Mouse (Mus musculus) forebrain, embryonic 14.5 days (tissue): ENCODE results near the gene Serpinb6a. TPM values are rescaled to one million over a fixed set of nuclear protein-coding genes. Genes with fewer than 3 reads are reported as not detected.
A peak's percentile ranks its signal among the peaks of the same experiment; 100 is the strongest.
"Not testable (repeated sequence)": the region's sequence is repeated elsewhere in the genome, so short reads cannot be mapped to it uniquely, and the experiment has no call there.

Source experiments
- ATAC-seq: fragments of 200-750 bp; cut with Nextera tagmentation; 2 replicates; pipeline ENCODE4 v1.8.0; 2017; ENCODE audit warnings: mild to moderate bottlenecking, moderate library complexity
- DNase-seq: peaks from one replicate; pipeline ENCODE4 v3.0.0-alpha.2; 2015; ENCODE audit warnings: low spot score
- H3K27ac ChIP-seq: fragments of 300-500 bp; sonication (generic); 2 replicates; pipeline ENCODE4 v1.5.1; 2014; ENCODE audit warnings: low read depth, mild to moderate bottlenecking, control low read depth, low read length, moderate library complexity
- H3K27me3 ChIP-seq: fragments of 300-500 bp; sonication (generic); replicated peaks from 2 replicates; pipeline ENCODE4 v1.6.1; 2014; ENCODE audit warnings: low read length, control low read depth, mixed read lengths; ENCODE audit not compliant: control insufficient read depth, insufficient read depth
- H3K36me3 ChIP-seq: fragments of 300-500 bp; sonication (generic); 2 replicates; pipeline ENCODE4 v1.6.1; 2014; ENCODE audit warnings: low read length, control low read depth; ENCODE audit not compliant: control insufficient read depth, insufficient read depth
- H3K4me1 ChIP-seq: fragments of 300-500 bp; sonication (generic); 2 replicates; pipeline ENCODE4 v1.6.1; 2014; ENCODE audit warnings: antibody characterized with exemption, low read length, control low read depth; ENCODE audit not compliant: control insufficient read depth, insufficient read depth
- H3K4me2 ChIP-seq: fragments of 300-500 bp; sonication (generic); 2 replicates; pipeline ENCODE4 v1.6.1; 2014; ENCODE audit warnings: mild to moderate bottlenecking, control low read depth, low read length
- H3K4me3 ChIP-seq: fragments of 300-500 bp; sonication (generic); 2 replicates; pipeline ENCODE4 v1.5.1; 2014; ENCODE audit warnings: low read depth, low read length, control low read depth
- H3K9ac ChIP-seq: fragments of 300-500 bp; sonication (generic); 2 replicates; pipeline ENCODE4 v1.6.1; 2014; ENCODE audit warnings: mild to moderate bottlenecking, low read length, control low read depth, moderate library complexity
- H3K9me3 ChIP-seq: fragments of 300-500 bp; sonication (generic); replicated peaks from 2 replicates; pipeline ENCODE4 v1.6.1; 2016; ENCODE audit warnings: low read length, control low read depth, mixed read lengths; ENCODE audit not compliant: control insufficient read depth
- WGBS: fragments of 180-500 bp; shearing (Covaris S2); extraction: QIAGEN DNeasy Blood & Tissue Kit; methylation state at CpG from one replicate; pipeline ENCODE4 v1.1.7; 2014; 5-methylcytosine and 5-hydroxymethylcytosine counted together
- polyA plus RNA-seq: library from polyadenylated mRNA; unstranded; fragments of >200 nt; fragmentation: Nextera tagmentation; extraction: Ambion mirVana; gene quantifications from 2 replicates; pipeline ENCODE4 v1.2.1, GENCODE M21; 2014

Serpinb6a gene
- polyA plus RNA-seq, 1 experiment from 2014 or later, result 43.1 TPM

DNA sequence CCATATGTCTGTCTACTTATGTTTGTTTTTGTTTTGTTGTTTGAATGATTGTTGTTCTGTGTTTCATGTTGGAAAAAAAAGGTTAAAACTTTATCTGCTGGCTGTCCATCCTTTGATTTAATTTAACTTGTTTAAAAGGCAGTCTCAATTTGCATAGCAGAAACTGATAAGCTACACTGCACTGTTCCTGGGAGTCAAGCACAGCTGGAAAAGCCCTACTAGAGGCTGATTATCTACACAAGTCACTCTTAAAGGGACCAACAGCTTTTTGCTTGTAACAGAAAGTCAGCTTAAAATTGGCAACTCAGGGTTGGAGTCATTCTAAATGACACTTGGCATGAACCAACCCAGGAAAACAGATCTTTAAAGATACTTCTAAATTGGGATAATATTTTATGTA lies 65.0 kb downstream of the Serpinb6a start:
- H3K9ac ChIP-seq, H3K36me3 ChIP-seq, H3K4me2 ChIP-seq, DNase-seq, H3K27me3 ChIP-seq, H3K4me1 ChIP-seq, H3K27ac ChIP-seq, ATAC-seq, H3K9me3 ChIP-seq, H3K4me3 ChIP-seq: not testable (repeated sequence)

GRCm38 (mm10) chr13:33937151-33937550 lies 65.4 kb downstream of the Serpinb6a start:
- ATAC-seq (no peak), DNase-seq (no peak)
- Histone ChIP-seq H3K4me2 (no peak overlapping the region), H3K27ac (no peak overlapping the region), H3K27me3 (no peaks in the 10 kb centered on the region), H3K9ac (no peak overlapping the region), H3K4me3 (no peak overlapping the region), H3K4me1 (0 out of 2 replicates have a peak, but pooled peaks cover 2% of the 10 kb centered on the region), H3K9me3 (no peaks in the 10 kb centered on the region), H3K36me3 (no peaks in the 10 kb centered on the region)
- WGBS, result 60% methylated on average over 5 of the region's 5 CpGs

GRCm38 (mm10) chr13:33935465-33936181 lies 67.0 kb downstream of the Serpinb6a start:
- H3K36me3 ChIP-seq, result no peaks in the 10 kb centered on the region
- H3K9ac ChIP-seq, result peak overlapping the region; percentile 79
- no peaks in the 10 kb centered on the region for H3K27me3 ChIP-seq
- 0 out of 2 replicates have a peak, but pooled peaks cover 2% of the 10 kb centered on the region for H3K4me1 ChIP-seq
- H3K4me2 ChIP-seq, result peak overlapping the region; percentile 87
- H3K4me3 ChIP-seq, result peak overlapping the region; percentile 50
- under 1% methylated on average over 44 of the region's 44 CpGs for WGBS
- no peaks in the 10 kb centered on the region for H3K9me3 ChIP-seq
- no peak overlapping the region for H3K27ac ChIP-seq
- peak; percentile 87 for ATAC-seq
- DNase-seq, result peak; percentile 56

DNA sequence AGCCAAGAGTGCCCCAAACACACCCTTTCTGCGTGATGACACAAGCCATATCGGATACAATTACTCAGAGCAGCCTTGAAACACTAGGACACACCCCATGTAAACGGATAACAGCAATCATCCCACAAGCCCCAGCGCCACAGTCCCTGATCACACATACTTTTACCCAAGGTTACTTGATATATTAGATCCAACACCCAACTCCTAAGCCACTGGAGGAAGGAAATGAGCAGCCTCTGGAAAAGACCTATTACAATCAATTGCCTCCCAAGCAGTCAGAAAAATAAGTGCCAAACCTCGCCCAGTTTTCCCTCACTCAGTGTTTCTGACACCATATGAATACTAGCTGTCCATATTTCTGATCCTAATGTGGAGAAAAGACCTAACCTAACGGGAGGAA lies 67.9 kb downstream of the Serpinb6a start:
- no peaks in the 10 kb centered on the region for H3K36me3 ChIP-seq
- H3K27me3 ChIP-seq, result no peaks in the 10 kb centered on the region
- H3K4me1 ChIP-seq, result 0 out of 2 replicates have a peak, but pooled peaks cover 2% of the 10 kb centered on the region
- H3K27ac ChIP-seq, result no peak overlapping the region
- DNase-seq (no peak), ATAC-seq (no peak)
- no peaks in the 10 kb centered on the region for H3K9me3 ChIP-seq
- 82% methylated on average over 6 of the region's 6 CpGs for WGBS
- H3K9ac ChIP-seq, result no peak overlapping the region
- H3K4me2 ChIP-seq, result peak overlapping the region; percentile 87; the same call in 1 of the 2 replicates
- H3K4me3 ChIP-seq, result no peak overlapping the region

- Histone ChIP-seq H3K4me2 (no peak overlapping the region), H3K27me3 (no peaks in the 10 kb centered on the region), H3K4me1 (0 out of 2 replicates have a peak, but pooled peaks cover 2% of the 10 kb centered on the region), H3K9ac (no peak overlapping the region), H3K9me3 (no peaks in the 10 kb centered on the region), H3K4me3 (no peak overlapping the region), H3K36me3 (no peaks in the 10 kb centered on the region), H3K27ac (no peak overlapping the region)
- 88% methylated on average over 3 of the region's 3 CpGs for WGBS
- ATAC-seq (no peak), DNase-seq (no peak)
Measured at GRCm38 (mm10) chr13:33930912-33931311, 71.7 kb downstream of the Serpinb6a start.

- WGBS, result 82% methylated on average over 2 of the region's 2 CpGs
- no peaks in the 10 kb centered on the region for H3K36me3 ChIP-seq
- H3K9ac ChIP-seq, result no peak overlapping the region
- ATAC-seq (no peak), DNase-seq (no peak)
- H3K27me3 ChIP-seq, result no peaks in the 10 kb centered on the region
- 0 out of 2 replicates have a peak, but pooled peaks cover under 1% of the 10 kb centered on the region for H3K4me1 ChIP-seq
- H3K4me2 ChIP-seq, result no peak overlapping the region
- no peak overlapping the region for H3K27ac ChIP-seq
- H3K4me3 ChIP-seq, result no peak overlapping the region
- H3K9me3 ChIP-seq, result no peaks in the 10 kb centered on the region
Measured at GRCm38 (mm10) chr13:33930281-33930680, 72.3 kb downstream of the Serpinb6a start.

- no peak overlapping the region for H3K4me2 ChIP-seq
- peaks cover 12% of the 10 kb centered on the region for H3K36me3 ChIP-seq
- no peaks in the 10 kb centered on the region for H3K4me1 ChIP-seq
- no peaks in the 10 kb centered on the region for H3K27me3 ChIP-seq
- WGBS, result 81% methylated on average over 5 of the region's 5 CpGs
- no peak overlapping the region for H3K4me3 ChIP-seq
- DNase-seq (no peak), ATAC-seq (no peak)
- H3K9ac ChIP-seq, result no peak overlapping the region
- no peak overlapping the region for H3K27ac ChIP-seq
- no peaks in the 10 kb centered on the region for H3K9me3 ChIP-seq
Measured at GRCm38 (mm10) chr13:33921699-33922098, 80.9 kb downstream of the Serpinb6a start.

- H3K27me3 ChIP-seq, result no peaks in the 10 kb centered on the region
- H3K27ac ChIP-seq, result no peak overlapping the region
- no peak overlapping the region for H3K4me3 ChIP-seq
- WGBS, result 86% methylated on average over 6 of the region's 6 CpGs
- H3K9ac ChIP-seq, result no peak overlapping the region
- H3K36me3 ChIP-seq, result peaks cover 12% of the 10 kb centered on the region
- DNase-seq, result no peak
- no peak overlapping the region for H3K4me2 ChIP-seq
- ATAC-seq, result no peak
- H3K4me1 ChIP-seq, result no peaks in the 10 kb centered on the region
- no peaks in the 10 kb centered on the region for H3K9me3 ChIP-seq
Measured at GRCm38 (mm10) chr13:33921041-33921440, 81.6 kb downstream of the Serpinb6a start.

- Histone ChIP-seq H3K27ac (no peak overlapping the region), H3K9ac (no peak overlapping the region), H3K9me3 (no peaks in the 10 kb centered on the region), H3K4me3 (no peak overlapping the region), H3K27me3 (no peaks in the 10 kb centered on the region), H3K4me1 (no peaks in the 10 kb centered on the region), H3K4me2 (no peak overlapping the region), H3K36me3 (no peaks in the 10 kb centered on the region)
- WGBS, result 78% methylated on average over 3 of the region's 3 CpGs
- DNase-seq, result no peak
- no peak for ATAC-seq
Measured at GRCm38 (mm10) chr13:33906821-33907220, 95.8 kb downstream of the Serpinb6a start.
